Mouse (Mus musculus): ENCODE data around the gene Cd79a. TPM values are rescaled to one million over a fixed set of nuclear protein-coding genes. Genes with fewer than 3 reads are reported as not detected.

The Cd79a gene
- 2.2 and 3.0 TPM in 2 replicates for polyA plus RNA-seq (2015; fragmentation: Nextera tagmentation; extraction: Ambion mirVana)

DNA sequence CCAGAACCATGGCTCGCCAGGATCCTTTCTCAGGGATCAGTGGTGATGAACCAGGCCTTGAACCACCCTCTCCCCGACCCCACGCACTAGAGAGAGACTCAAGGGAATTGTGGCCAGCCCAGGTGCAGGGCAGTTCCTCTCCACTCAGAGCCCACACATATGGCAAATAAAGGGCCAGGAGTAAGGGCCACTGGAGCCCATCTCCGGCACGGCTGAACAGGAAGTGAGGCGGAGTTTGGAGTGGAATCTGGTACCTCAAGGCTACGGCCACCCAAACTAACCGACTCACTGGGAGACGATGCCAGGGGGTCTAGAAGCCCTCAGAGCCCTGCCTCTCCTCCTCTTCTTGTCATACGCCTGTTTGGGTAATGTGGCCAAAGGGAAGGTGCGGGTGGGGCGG, at the start of gene Cd79a:
Gene Cd79a, plus strand, starts transcription at position 158 of the 400 bp plus-strand sequence.

DNA sequence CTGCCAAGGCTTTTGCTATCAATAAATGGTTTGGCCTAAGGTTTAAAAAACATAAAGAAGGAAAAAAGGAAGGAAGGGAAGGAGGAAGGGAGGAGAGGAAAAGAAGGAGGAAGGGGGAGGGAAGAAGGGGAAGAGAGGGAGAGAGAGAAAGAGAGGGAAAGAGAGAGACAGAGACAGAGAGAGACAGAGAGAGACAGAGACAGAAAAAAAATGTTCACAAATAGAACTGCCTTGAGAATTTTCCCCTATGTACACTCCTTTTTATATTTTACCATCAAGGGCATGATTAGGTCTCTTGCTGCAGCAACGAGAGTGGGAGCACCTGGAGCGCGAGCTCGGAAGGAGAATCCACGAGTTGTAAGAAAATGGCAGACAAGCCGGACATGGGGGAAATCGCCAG, 35.3 kb upstream of the Cd79a start, which contains the start of gene Gm9844:
Gene Gm9844, plus strand, starts transcription at position 301 of the 400 bp plus-strand sequence.

DNA sequence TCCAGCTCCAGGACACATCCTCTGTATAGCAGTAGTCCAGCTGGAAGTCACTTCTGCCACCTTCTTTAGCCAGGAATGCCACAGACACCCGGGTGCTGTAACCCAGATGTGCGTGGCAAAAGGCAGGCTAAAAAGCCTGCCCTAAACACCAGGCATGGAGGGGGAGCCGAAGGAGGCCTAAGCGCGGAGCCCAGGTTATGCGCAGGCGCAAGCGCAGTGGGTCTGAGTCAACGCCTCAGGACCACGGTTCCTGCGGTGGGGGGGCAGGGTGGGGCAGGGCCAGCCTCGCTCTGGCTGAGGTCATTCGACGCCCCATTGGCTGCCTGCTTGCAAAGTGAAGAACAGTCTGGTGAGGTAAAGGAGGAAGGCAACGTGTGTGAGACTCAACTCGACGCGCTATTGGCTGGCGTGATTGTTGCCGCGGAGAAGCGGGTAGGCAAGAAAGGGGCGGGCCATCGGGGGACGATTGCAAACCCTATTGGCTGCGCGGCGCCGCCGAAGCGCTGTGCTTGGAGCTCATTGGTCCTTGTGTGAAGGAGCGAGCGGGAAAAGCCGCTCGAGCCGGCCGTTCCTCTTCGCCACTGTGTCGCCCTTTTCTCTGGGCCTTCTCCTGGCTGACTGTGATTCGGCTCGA, 27.5 kb upstream of the Cd79a start, which contains the start of the genes Lypd4 and Dmrtc2:
Gene Lypd4, minus strand, starts transcription at position 410 of the 634 bp plus-strand sequence.
Gene Dmrtc2, plus strand, starts transcription at position 526 of the 634 bp plus-strand sequence.

DNA sequence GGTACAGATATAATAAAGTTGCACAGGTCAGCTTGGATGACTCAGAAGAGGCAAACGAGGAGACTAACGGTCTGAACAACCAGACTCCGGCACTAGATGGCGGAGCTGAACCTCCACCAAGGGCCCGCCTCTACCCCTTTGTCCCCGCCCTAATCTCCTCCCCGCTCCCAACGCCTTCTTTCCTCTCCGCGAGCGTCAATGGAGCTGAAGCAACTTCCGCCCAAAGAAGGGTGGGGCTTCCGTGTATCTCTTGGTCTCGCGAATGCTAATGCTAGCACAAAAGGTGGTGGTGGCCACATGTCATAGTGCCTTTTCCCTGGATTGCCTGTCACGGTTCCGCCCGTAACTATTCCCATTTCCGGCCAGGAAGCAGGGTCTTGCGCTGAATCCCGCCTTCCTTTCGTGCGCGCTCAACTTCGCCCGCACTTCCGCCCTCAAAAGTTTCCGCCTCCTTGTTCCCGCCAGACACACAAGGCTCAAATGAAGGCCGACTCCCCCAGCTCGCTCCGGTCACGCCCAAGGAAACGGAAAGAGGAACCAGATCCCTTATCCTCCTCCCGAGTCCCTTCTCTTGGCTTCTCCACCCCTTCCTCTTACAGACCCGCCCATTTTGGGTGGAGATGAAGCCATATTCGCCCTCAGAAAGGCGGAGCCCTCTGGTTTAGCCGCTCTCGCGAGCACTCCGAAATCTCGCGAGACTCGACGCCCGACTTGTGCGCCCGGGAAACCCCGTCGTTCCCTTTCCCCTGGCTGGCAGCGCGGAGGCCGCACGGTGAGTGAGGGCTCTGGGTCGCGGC, 13.1 kb upstream of the Cd79a start, which contains the start of gene Rps19:
Gene Rps19, plus strand, starts transcription at position 476 of the 797 bp plus-strand sequence.

DNA sequence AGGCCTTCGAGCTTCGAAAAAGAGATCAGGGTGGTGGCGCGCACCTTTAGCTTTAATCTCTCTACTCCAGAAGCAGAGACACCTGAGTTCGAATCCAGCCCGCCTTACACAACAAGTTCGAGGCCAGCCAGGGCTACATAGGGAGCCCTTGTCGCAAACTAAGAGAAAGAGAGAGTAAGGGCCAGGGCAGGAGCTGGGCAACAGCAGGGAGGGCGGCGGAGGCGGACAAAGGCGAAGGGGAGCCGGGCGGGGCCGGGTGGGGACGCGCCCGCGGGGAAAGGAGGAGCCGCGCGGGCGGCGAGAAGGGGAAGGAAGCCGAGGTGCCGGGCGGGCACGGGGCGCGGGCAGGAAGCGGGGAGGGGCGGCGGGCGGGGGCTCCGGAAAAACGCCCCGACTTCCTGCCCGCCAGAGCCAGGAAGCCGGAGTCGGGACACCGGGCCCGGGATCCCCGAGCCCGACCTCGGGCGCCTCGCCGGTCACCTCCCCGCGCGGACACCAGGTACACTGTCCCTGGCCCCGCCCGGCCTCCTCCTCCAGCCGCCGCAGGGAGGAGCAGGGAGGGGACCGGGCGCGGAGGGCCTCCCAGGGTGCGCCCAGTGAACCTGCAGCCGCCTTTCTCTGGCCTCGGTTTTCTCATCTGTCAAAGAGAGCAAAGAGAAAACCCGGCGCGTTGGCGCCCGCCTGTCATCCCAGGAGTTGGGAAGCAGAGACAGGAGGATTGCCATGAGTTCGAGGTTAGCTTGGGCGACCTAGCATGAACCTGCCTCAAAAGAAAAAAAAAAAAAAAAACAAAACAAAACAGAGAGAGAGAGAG, 5.7 kb downstream of the Cd79a start, which contains the start of gene Arhgef1:
Gene Arhgef1, plus strand, starts transcription at position 283 of the 814 bp plus-strand sequence.

DNA sequence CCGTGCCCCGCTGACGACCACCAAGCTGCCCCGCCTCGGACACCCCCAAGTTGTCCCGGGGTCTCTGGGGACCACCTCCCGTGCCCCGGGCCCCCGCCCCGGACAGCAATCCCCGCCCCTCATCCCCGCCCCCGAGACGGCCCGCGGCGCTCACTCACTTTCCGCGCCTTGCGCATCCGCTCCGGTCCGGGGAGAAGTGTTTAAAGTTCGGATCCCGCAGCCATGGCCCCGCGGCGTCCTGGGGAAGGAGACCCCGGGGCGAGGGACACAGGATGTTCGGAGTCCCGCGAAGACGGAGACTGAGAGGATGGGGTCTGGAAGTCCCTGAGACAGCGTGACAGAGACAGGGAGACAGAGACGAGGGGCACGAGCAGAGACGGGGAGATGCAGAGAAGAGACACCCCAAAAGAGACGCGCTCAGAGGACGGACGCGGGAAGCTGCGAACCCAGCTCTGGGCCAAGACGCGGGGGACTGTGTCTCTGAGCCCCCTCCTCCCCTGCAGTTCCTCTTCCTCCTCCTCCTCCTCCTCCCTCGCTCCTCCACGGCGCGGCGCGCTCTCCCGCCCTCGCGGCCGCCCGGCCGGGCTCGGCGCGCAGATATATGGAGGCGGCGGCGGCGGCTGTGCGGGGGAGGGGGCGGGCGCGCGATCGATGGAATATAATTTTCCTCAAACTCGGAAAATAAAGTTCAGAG, 47.2 kb downstream of the Cd79a start, which contains the start of gene Gm4881:
Gene Gm4881, minus strand, starts transcription at position 238 of the 694 bp plus-strand sequence.

Other genes starting within 250 kb of the Cd79a start
- not detected in 2 replicates for gene Tex101, start 220.7 kb upstream of the Cd79a start, polyA plus RNA-seq (2015; fragmentation: Nextera tagmentation; extraction: Ambion mirVana)
- not detected in 2 replicates for gene BC049730, start 188.1 kb upstream of the Cd79a start, polyA plus RNA-seq (2015; fragmentation: Nextera tagmentation; extraction: Ambion mirVana)
- not detected in 2 replicates for gene Gm4763, start 170.5 kb upstream of the Cd79a start, polyA plus RNA-seq (2015; fragmentation: Nextera tagmentation; extraction: Ambion mirVana)
- gene Cd177, start 137.1 kb upstream of the Cd79a start, polyA plus RNA-seq (2015; fragmentation: Nextera tagmentation; extraction: Ambion mirVana), result 0.63 and 0.84 TPM in 2 replicates
- gene Ceacam10, start 120.2 kb upstream of the Cd79a start, polyA plus RNA-seq (2015; fragmentation: Nextera tagmentation; extraction: Ambion mirVana), result 0.36 and 0.82 TPM in 2 replicates
- gene Gm9844, start 35.2 kb upstream of the Cd79a start, polyA plus RNA-seq (2015; fragmentation: Nextera tagmentation; extraction: Ambion mirVana), result 9.4 and 19.0 TPM in 2 replicates
- not detected in 2 replicates for gene Lypd4, start 27.4 kb upstream of the Cd79a start, polyA plus RNA-seq (2015; fragmentation: Nextera tagmentation; extraction: Ambion mirVana)
- gene Dmrtc2, start 27.3 kb upstream of the Cd79a start, polyA plus RNA-seq (2015; fragmentation: Nextera tagmentation; extraction: Ambion mirVana), result not detected in 2 replicates
- 1,981 and 2,504 TPM in 2 replicates for gene Rps19, start 13.0 kb upstream of the Cd79a start, polyA plus RNA-seq (2015; fragmentation: Nextera tagmentation; extraction: Ambion mirVana)
- gene Arhgef1, start 5.5 kb downstream of the Cd79a start, polyA plus RNA-seq (2015; fragmentation: Nextera tagmentation; extraction: Ambion mirVana), result 50.7 and 65.6 TPM in 2 replicates
- gene Gm4881, start 47.1 kb downstream of the Cd79a start, polyA plus RNA-seq (2015; fragmentation: Nextera tagmentation; extraction: Ambion mirVana), result not detected in 2 replicates
- 474 and 646 TPM in 2 replicates for gene Rabac1, start 75.4 kb downstream of the Cd79a start, polyA plus RNA-seq (2015; fragmentation: Nextera tagmentation; extraction: Ambion mirVana)
- 55.3 and 60.0 TPM in 2 replicates for gene Atp1a3, start 108.6 kb downstream of the Cd79a start, polyA plus RNA-seq (2015; fragmentation: Nextera tagmentation; extraction: Ambion mirVana)
- 4.1 and 5.5 TPM in 2 replicates for gene Grik5, start 175.0 kb downstream of the Cd79a start, polyA plus RNA-seq (2015; fragmentation: Nextera tagmentation; extraction: Ambion mirVana)
- 14.3 and 18.7 TPM in 2 replicates for gene Zfp574, start 175.2 kb downstream of the Cd79a start, polyA plus RNA-seq (2015; fragmentation: Nextera tagmentation; extraction: Ambion mirVana)

All from adrenal gland, postnatal 0 days (tissue).